Mouse (Mus musculus) hematopoietic multipotent progenitor cell, adult 10-12 weeks (in vitro differentiated cells): ENCODE data around the gene Cfap58. TPM values are rescaled to one million over a fixed set of nuclear protein-coding genes. Genes with fewer than 3 reads are reported as not detected.

ENCODE experiments used
- polyA plus RNA-seq: library from polyadenylated mRNA; stranded (reverse); fragments of >175 nt; gene quantifications from 2 replicates; pipeline ENCODE4 v1.2.3, GENCODE M21; 2012; ENCODE audit warnings: low replicate concordance

The Cfap58 gene
- not detected in 2 replicates for polyA plus RNA-seq

DNA sequence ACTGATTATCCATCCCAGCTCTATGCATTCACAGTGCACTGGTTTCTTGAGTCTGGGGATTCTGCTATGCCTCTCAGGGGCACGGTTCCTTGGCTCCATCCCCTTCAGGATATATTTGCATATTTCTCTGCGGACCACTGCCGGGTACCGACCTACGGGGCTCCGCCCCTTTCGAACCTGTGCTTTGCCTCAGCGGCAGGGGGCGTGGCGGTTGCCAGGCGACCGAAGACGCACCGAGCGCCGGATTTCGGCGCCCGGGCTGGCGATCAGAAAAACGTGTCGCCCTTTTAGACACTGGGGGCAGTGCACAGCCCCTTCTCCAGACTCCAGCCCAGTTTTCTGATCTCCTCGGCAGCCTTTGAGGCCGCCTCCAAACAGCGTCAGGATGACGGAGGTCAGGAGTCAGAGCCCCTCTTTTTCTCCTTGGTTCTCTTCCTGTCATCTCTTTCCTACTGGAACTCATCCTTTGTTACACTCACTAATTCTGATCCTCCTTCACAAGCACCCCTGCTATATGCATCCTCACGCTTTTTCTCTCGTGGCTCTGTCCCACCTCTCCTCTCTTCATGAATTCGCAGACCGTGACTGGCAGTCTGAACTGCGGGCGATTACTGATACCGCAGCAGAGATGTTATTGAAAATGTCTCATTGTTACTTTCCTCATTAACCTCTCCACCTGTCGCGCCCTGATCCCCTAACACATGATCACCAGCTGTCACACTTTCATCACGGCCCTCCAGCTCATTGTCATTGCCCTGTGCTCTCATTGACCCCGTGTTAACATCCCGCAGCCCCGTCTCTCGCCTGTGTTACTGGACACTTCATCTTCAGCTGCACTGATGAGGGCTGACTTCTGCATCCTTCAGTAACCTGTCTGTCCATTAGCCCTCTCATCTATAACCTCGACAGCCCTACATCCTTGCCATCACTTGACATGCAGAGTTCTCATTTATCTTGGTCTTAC is at the start of gene Cfap58:
Cfap58 (plus strand) TSS at position 233 of the 964 bp plus-strand sequence.

DNA sequence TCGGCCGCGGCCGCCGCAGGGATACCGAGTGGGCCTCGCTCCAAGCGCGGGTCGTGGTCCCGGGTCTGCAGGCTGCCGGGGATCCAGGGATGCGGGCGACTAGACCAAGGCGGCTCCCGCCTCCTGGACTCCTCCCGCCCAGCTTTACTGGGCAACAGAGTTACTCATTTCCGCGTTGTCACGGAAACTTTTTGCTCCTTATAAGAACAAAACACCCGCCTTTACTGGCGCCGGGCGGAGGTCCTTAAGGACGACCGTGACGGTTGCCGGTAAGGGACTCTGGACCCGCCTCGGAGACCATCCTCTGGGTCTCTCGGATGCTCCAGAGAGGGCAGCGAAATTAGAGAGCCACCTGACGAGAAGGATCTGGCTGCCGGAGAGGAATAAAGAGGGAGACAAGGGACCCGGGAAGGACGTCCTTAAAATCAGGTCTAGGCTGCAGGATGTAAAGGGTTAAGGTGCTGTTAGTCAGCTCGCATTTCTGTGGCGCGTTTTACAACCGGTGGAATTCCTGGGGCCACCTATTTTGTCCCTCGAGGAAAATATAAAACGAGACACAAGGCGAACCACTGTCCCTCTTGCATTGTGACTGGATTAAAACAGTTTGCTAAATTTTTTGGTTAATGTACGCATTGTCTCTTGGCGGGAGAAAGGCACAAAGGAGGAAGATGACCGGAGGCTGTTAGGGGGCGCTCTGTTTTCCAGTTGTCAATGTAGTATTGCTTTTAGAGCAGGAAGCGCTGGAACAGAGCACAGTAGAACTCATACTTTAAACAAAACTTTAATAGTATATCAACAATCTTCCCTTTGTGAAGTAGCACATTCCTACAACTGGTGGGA is 18.1 kb upstream of the Cfap58 start, which contains the start of the genes Cfap43 and Itprip:
Cfap43 (minus strand) TSS at position 162 of the 840 bp plus-strand sequence.
Itprip (minus strand) TSS at position 174 of the 840 bp plus-strand sequence.

Other genes with a start within 250 kb of the Cfap58 start
- gene Col17a1, start 245.6 kb upstream of the Cfap58 start, polyA plus RNA-seq: 2.3 and 7.0 TPM in 2 replicates
- 5.1 and 8.9 TPM in 2 replicates for gene Sfr1, start 206.0 kb upstream of the Cfap58 start, polyA plus RNA-seq
- gene Gsto1, start 82.7 kb upstream of the Cfap58 start, polyA plus RNA-seq: 56.7 and 174 TPM in 2 replicates
- not detected in 2 replicates for gene Gsto2, start 72.1 kb upstream of the Cfap58 start, polyA plus RNA-seq
- gene Cfap43, start 18.4 kb upstream of the Cfap58 start, polyA plus RNA-seq: 0.09 TPM in 1 of 2 replicates, not detected in the other
- 22.4 and 25.2 TPM in 2 replicates for gene Itprip, start 18.4 kb upstream of the Cfap58 start, polyA plus RNA-seq